Mouse (Mus musculus) limb, embryonic 15.5 days (tissue): ENCODE results near the gene Mrps18a. TPM values are rescaled to one million over a fixed set of nuclear protein-coding genes. Genes with fewer than 3 reads are reported as not detected.
A peak's percentile ranks its signal among the peaks of the same experiment; 100 is the strongest.

Experiments used
- ATAC-seq: fragments of 200-750 bp; cut with Nextera tagmentation; 2 replicates; pipeline ENCODE4 v1.8.0; 2017; ENCODE audit warnings: low read depth, moderate TSS enrichment; ENCODE audit not compliant: insufficient number of reproducible peaks, low FRiP score, low TSS enrichment
- H3K27ac ChIP-seq: fragments of 300-500 bp; sonication (generic); 2 replicates; pipeline ENCODE4 v1.5.1; 2015; ENCODE audit warnings: moderate library complexity, mild to moderate bottlenecking, inconsistent platforms
- H3K27me3 ChIP-seq: fragments of 300-500 bp; sonication (generic); 2 replicates; pipeline ENCODE4 v1.6.1; 2015; ENCODE audit warnings: inconsistent platforms
- H3K36me3 ChIP-seq: fragments of 300-500 bp; sonication (generic); 2 replicates; pipeline ENCODE4 v1.6.1; 2015; ENCODE audit warnings: inconsistent platforms
- H3K4me1 ChIP-seq: fragments of 300-500 bp; sonication (generic); 2 replicates; pipeline ENCODE4 v1.6.1; 2015; ENCODE audit warnings: inconsistent platforms
- H3K4me2 ChIP-seq: fragments of 300-500 bp; sonication (generic); 2 replicates; pipeline ENCODE4 v1.6.1; 2015; ENCODE audit warnings: mild to moderate bottlenecking, inconsistent platforms
- H3K4me3 ChIP-seq: fragments of 300-500 bp; sonication (generic); 2 replicates; pipeline ENCODE4 v1.5.1; 2015; ENCODE audit warnings: mild to moderate bottlenecking, inconsistent platforms
- H3K9ac ChIP-seq: fragments of 300-500 bp; sonication (generic); 2 replicates; pipeline ENCODE4 v1.6.1; 2015; ENCODE audit warnings: inconsistent platforms
- H3K9me3 ChIP-seq: fragments of 300-500 bp; sonication (generic); 2 replicates; pipeline ENCODE4 v1.6.1; 2016; ENCODE audit warnings: inconsistent platforms
- WGBS: fragments of 180-500 bp; shearing (Covaris S2); methylation state at CpG from one replicate; pipeline ENCODE4 v1.1.7; 2015; 5-methylcytosine and 5-hydroxymethylcytosine counted together
- polyA plus RNA-seq: library from polyadenylated mRNA; unstranded; fragments of >200 nt; fragmentation: Nextera tagmentation; extraction: Ambion mirVana; gene quantifications from 2 replicates; pipeline ENCODE4 v1.2.1, GENCODE M21; 2015

Gene Mrps18a
- polyA plus RNA-seq, 1 experiment from 2014 or later = 132 TPM

GRCm38 (mm10) chr17:46127814-46128493, 17.2 kb downstream of the Mrps18a start:
- Histone ChIP-seq H3K4me1 (peaks cover 11% of the 10 kb centered on the region; the same call in 1 of the 2 replicates), H3K9ac (no peak overlapping the region), H3K36me3 (peaks cover 73% of the 10 kb centered on the region), H3K9me3 (no peaks in the 10 kb centered on the region), H3K4me3 (no peak overlapping the region), H3K27ac (no peak overlapping the region), H3K27me3 (no peaks in the 10 kb centered on the region), H3K4me2 (no peak overlapping the region)
- ATAC-seq = no peak
- WGBS = 76% methylated on average over 6 of the region's 6 CpGs

GRCm38 (mm10) chr17:46129741-46130498, 19.1 kb downstream of the Mrps18a start:
- Histone ChIP-seq H3K4me1 (peaks cover 11% of the 10 kb centered on the region; the same call in 1 of the 2 replicates), H3K27me3 (no peaks in the 10 kb centered on the region), H3K4me2 (no peak overlapping the region), H3K27ac (peak overlapping the region; percentile 69), H3K9me3 (no peaks in the 10 kb centered on the region), H3K9ac (no peak overlapping the region), H3K36me3 (peaks cover 53% of the 10 kb centered on the region), H3K4me3 (no peak overlapping the region)
- WGBS = 62% methylated on average over 13 of the region's 13 CpGs
- ATAC-seq = peak; percentile 75; the same call in 1 of the 2 replicates

GRCm38 (mm10) chr17:46132058-46132718, 21.4 kb downstream of the Mrps18a start:
- Histone ChIP-seq H3K4me2 (no peak overlapping the region), H3K4me3 (no peak overlapping the region), H3K9me3 (no peaks in the 10 kb centered on the region), H3K4me1 (peaks cover 11% of the 10 kb centered on the region; the same call in 1 of the 2 replicates), H3K36me3 (peaks cover 31% of the 10 kb centered on the region), H3K9ac (no peak overlapping the region), H3K27me3 (no peaks in the 10 kb centered on the region), H3K27ac (no peak overlapping the region)
- WGBS = 15% methylated on average over 12 of the region's 12 CpGs
- no peak for ATAC-seq

GRCm38 (mm10) chr17:46132862-46133261, 22.1 kb downstream of the Mrps18a start:
- H3K36me3 ChIP-seq = peaks cover 24% of the 10 kb centered on the region
- no peak for ATAC-seq
- H3K4me3 ChIP-seq = no peak overlapping the region
- H3K9me3 ChIP-seq = no peaks in the 10 kb centered on the region
- H3K4me1 ChIP-seq = peaks cover 11% of the 10 kb centered on the region; the same call in 1 of the 2 replicates
- no peak overlapping the region for H3K27ac ChIP-seq
- H3K4me2 ChIP-seq = no peak overlapping the region
- H3K27me3 ChIP-seq = no peaks in the 10 kb centered on the region
- H3K9ac ChIP-seq = no peak overlapping the region
- 74% methylated on average over 8 of the region's 8 CpGs for WGBS

GRCm38 (mm10) chr17:46138563-46139236, 27.9 kb downstream of the Mrps18a start:
- no peak overlapping the region for H3K4me2 ChIP-seq
- no peak for ATAC-seq
- 76% methylated on average over 8 of the region's 8 CpGs for WGBS
- H3K9ac ChIP-seq = no peak overlapping the region
- no peak overlapping the region for H3K27ac ChIP-seq
- H3K9me3 ChIP-seq = no peaks in the 10 kb centered on the region
- no peak overlapping the region for H3K4me3 ChIP-seq
- 0 out of 2 replicates have a peak, but pooled peaks cover 2% of the 10 kb centered on the region for H3K36me3 ChIP-seq
- peaks cover 6% of the 10 kb centered on the region for H3K4me1 ChIP-seq
- H3K27me3 ChIP-seq = no peaks in the 10 kb centered on the region

- Histone ChIP-seq H3K36me3 (0 out of 2 replicates have a peak, but pooled peaks cover 2% of the 10 kb centered on the region), H3K9me3 (no peaks in the 10 kb centered on the region), H3K4me2 (no peak overlapping the region), H3K27me3 (no peaks in the 10 kb centered on the region), H3K27ac (no peak overlapping the region), H3K4me3 (no peak overlapping the region), H3K9ac (no peak overlapping the region), H3K4me1 (peaks cover 12% of the 10 kb centered on the region)
- WGBS = 82% methylated on average over 3 of the region's 3 CpGs
- no peak for ATAC-seq
Measured at GRCm38 (mm10) chr17:46139872-46140271, 29.1 kb downstream of the Mrps18a start.

- ATAC-seq = peak; percentile 91
- Histone ChIP-seq H3K27me3 (no peaks in the 10 kb centered on the region), H3K4me3 (peak within 1 kb of the TSS; percentile 49), H3K9ac (peak within 1 kb of the TSS; percentile 18; the same call in 1 of the 2 replicates), H3K4me2 (peak within 1 kb of the TSS; percentile 80), H3K4me1 (peaks cover 12% of the 10 kb centered on the region), H3K27ac (peak within 1 kb of the TSS; percentile 70), H3K9me3 (no peaks in the 10 kb centered on the region), H3K36me3 (peaks cover 29% of the 10 kb centered on the region)
- WGBS = 6% methylated on average over 37 of the region's 37 CpGs
Measured at GRCm38 (mm10) chr17:46143578-46144423, 33.0 kb downstream of the Mrps18a start, which contains the start of gene Rsph9. Gene Rsph9 (minus strand): TSS chr17:46144216.

- H3K36me3 ChIP-seq = peaks cover 16% of the 10 kb centered on the region
- no peaks in the 10 kb centered on the region for H3K9me3 ChIP-seq
- peak; percentile 80 for ATAC-seq
- H3K4me2 ChIP-seq = peak within 1 kb of the TSS; percentile 77
- peaks cover 6% of the 10 kb centered on the region for H3K4me1 ChIP-seq
- no peaks in the 10 kb centered on the region for H3K27me3 ChIP-seq
- H3K4me3 ChIP-seq = peak within 1 kb of the TSS; percentile 65
- WGBS = 4% methylated on average over 33 of the region's 33 CpGs
- H3K27ac ChIP-seq = peak within 1 kb of the TSS; percentile 83
- peak within 1 kb of the TSS; percentile 57 for H3K9ac ChIP-seq
Measured at GRCm38 (mm10) chr17:46152847-46153782, 42.3 kb downstream of the Mrps18a start, which contains the start of gene Mad2l1bp. Gene Mad2l1bp (minus strand): TSS chr17:46153553.

- Histone ChIP-seq H3K27ac (no peak overlapping the region), H3K36me3 (0 out of 2 replicates have a peak, but pooled peaks cover 5% of the 10 kb centered on the region), H3K27me3 (no peaks in the 10 kb centered on the region), H3K4me1 (peaks cover 6% of the 10 kb centered on the region), H3K9ac (no peak overlapping the region), H3K4me2 (no peak overlapping the region), H3K9me3 (no peaks in the 10 kb centered on the region), H3K4me3 (no peak overlapping the region)
- no peak for ATAC-seq
- 89% methylated on average over 3 of the region's 3 CpGs for WGBS
Measured at GRCm38 (mm10) chr17:46154336-46154735, 43.5 kb downstream of the Mrps18a start.

- H3K27me3 ChIP-seq = no peaks in the 10 kb centered on the region
- peaks cover 10% of the 10 kb centered on the region for H3K4me1 ChIP-seq
- H3K4me2 ChIP-seq = no peak overlapping the region
- H3K9me3 ChIP-seq = no peaks in the 10 kb centered on the region
- H3K36me3 ChIP-seq = no peaks in the 10 kb centered on the region
- no peak overlapping the region for H3K27ac ChIP-seq
- no peak for ATAC-seq
- no peak overlapping the region for H3K4me3 ChIP-seq
- no peak overlapping the region for H3K9ac ChIP-seq
- 76% methylated on average over 5 of the region's 5 CpGs for WGBS
Measured at GRCm38 (mm10) chr17:46156680-46157079, 45.9 kb downstream of the Mrps18a start.
